Mouse (Mus musculus): Measurements from ENCODE around the gene Olfr970. TPM values are rescaled to one million over a fixed set of nuclear protein-coding genes. Genes with fewer than 3 reads are reported as not detected.
"Not testable (repeated sequence)": the region's sequence is repeated elsewhere in the genome, so short reads cannot be mapped to it uniquely, and the experiment has no call there.

The Olfr970 gene
- polyA plus RNA-seq (2016; fragmentation: Nextera tagmentation; extraction: Ambion mirVana), result not detected in 2 replicates

GRCm38 (mm10) chr9:39808560-39808959, at the start of gene Olfr970:
Olfr970 (plus strand) TSS chr9:39808860.
- no peak for ATAC-seq (ENCODE audit: insufficient number of reproducible peaks, low FRiP score)
- Histone ChIP-seq H3K9ac (no peak within 1 kb of the TSS), H3K9me3 (replicated peaks) (no peaks in the 10 kb centered on the region), H3K4me2 (no peak within 1 kb of the TSS), H3K4me3 (no peak within 1 kb of the TSS), H3K4me1 (replicated peaks) (no peaks in the 10 kb centered on the region), H3K36me3 (no peaks in the 10 kb centered on the region), H3K27ac (ENCODE audit: poor library complexity, severe bottlenecking) (no peak within 1 kb of the TSS), H3K27me3 (replicated peaks) (no peaks in the 10 kb centered on the region)
- WGBS, result 67% methylated on average over 4 of the region's 4 CpGs

DNA sequence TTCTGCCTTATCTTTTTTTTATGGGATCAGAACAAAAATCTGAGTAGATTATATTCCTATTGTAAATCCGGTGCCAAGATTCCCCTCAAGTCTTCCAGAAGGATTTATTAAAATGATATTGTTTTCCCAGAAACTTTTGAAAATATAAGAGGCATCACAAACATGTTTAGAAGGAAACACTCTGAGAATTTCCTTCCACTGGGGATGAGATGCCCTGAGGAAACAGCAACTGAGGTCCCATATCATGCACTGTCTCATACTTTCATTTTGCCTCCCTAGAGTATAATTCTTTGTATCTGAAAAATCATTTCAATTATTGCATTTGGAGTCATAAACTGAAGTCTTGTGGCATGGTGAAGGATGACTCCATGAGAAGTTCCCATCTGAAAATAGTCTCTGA, 25.5 kb upstream of the Olfr970 start, which contains the start of gene Olfr968:
TSS of gene Olfr968 (minus strand) at position 101 of the 400 bp plus-strand sequence.
- no peak within 1 kb of the TSS for H3K9ac ChIP-seq
- H3K27me3 ChIP-seq (replicated peaks), result no peaks in the 10 kb centered on the region
- H3K4me3 ChIP-seq, result no peak within 1 kb of the TSS
- H3K36me3 ChIP-seq, result no peaks in the 10 kb centered on the region
- no peaks in the 10 kb centered on the region for H3K9me3 ChIP-seq (replicated peaks)
- ATAC-seq (ENCODE audit: insufficient number of reproducible peaks, low FRiP score), result no peak
- no peak within 1 kb of the TSS for H3K27ac ChIP-seq (ENCODE audit: poor library complexity, severe bottlenecking)
- no peak within 1 kb of the TSS for H3K4me2 ChIP-seq
- H3K4me1 ChIP-seq (replicated peaks), result no peaks in the 10 kb centered on the region
- WGBS, result 60% methylated on average over 1 of the region's 1 CpGs

- no peak within 1 kb of the TSS for H3K9ac ChIP-seq
- WGBS, result 65% methylated on average over 2 of the region's 2 CpGs
- H3K4me2 ChIP-seq, result no peak within 1 kb of the TSS
- H3K27me3 ChIP-seq (replicated peaks), result no peaks in the 10 kb centered on the region
- no peak within 1 kb of the TSS for H3K27ac ChIP-seq (ENCODE audit: poor library complexity, severe bottlenecking)
- no peak for ATAC-seq (ENCODE audit: insufficient number of reproducible peaks, low FRiP score)
- H3K4me1 ChIP-seq (replicated peaks), result no peaks in the 10 kb centered on the region
- no peaks in the 10 kb centered on the region for H3K36me3 ChIP-seq
- no peaks in the 10 kb centered on the region for H3K9me3 ChIP-seq (replicated peaks)
- H3K4me3 ChIP-seq, result no peak within 1 kb of the TSS
These were observed 18.1 kb upstream of the Olfr970 start, which contains the start of gene Olfr969 for GRCm38 (mm10) chr9:39790558-39790957. Olfr969 (plus strand) TSS chr9:39790945.

GRCm38 (mm10) chr9:39836576-39836975, 27.9 kb downstream of the Olfr970 start, which contains the start of gene Olfr971:
Olfr971 (plus strand) TSS chr9:39836876.
- 77% methylated on average over 2 of the region's 2 CpGs for WGBS
- not testable (repeated sequence) for H3K4me1 ChIP-seq (replicated peaks); H3K9ac ChIP-seq; H3K27ac ChIP-seq (ENCODE audit: poor library complexity, severe bottlenecking); H3K4me2 ChIP-seq; H3K36me3 ChIP-seq; ATAC-seq (ENCODE audit: insufficient number of reproducible peaks, low FRiP score); H3K9me3 ChIP-seq (replicated peaks); H3K27me3 ChIP-seq (replicated peaks); H3K4me3 ChIP-seq

DNA sequence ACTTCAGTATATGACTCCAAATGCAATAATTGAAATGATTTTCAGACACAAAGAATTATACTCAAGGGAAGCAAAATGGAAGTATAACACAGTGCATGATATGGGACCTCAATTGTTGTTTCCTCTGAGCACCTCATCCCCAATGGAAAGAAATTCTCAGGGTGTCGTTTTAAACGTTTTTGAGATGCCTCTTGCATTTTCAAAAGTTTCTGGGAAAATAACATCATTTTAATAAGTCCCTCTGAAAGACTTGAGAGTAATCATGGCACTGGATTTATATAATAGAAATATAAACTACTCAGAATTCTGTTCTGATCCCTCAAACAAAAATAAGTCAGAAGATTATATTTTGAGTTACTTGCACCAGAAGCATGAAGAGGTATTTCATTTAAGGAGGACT, 57.5 kb downstream of the Olfr970 start, which contains the start of gene Olfr972:
TSS of gene Olfr972 (plus strand) at position 301 of the 400 bp plus-strand sequence.
- no peak for ATAC-seq (ENCODE audit: insufficient number of reproducible peaks, low FRiP score)
- H3K9me3 ChIP-seq (replicated peaks), result 0 out of 2 replicates have a peak, but pooled peaks cover 7% of the 10 kb centered on the region
- no peak within 1 kb of the TSS for H3K27ac ChIP-seq (ENCODE audit: poor library complexity, severe bottlenecking)
- no peak within 1 kb of the TSS for H3K9ac ChIP-seq
- 54% methylated on average over 2 of the region's 2 CpGs for WGBS
- no peaks in the 10 kb centered on the region for H3K4me1 ChIP-seq (replicated peaks)
- no peaks in the 10 kb centered on the region for H3K36me3 ChIP-seq
- no peak within 1 kb of the TSS for H3K4me2 ChIP-seq
- H3K27me3 ChIP-seq (replicated peaks), result no peaks in the 10 kb centered on the region
- no peak within 1 kb of the TSS for H3K4me3 ChIP-seq

Other genes starting within 250 kb of the Olfr970 start
- gene Olfr959, start 233.3 kb upstream of the Olfr970 start, polyA plus RNA-seq (2016; fragmentation: Nextera tagmentation; extraction: Ambion mirVana), result not detected in 2 replicates
- 11.0 and 11.4 TPM in 2 replicates for gene AW551984, start 204.5 kb upstream of the Olfr970 start, polyA plus RNA-seq (2016; fragmentation: Nextera tagmentation; extraction: Ambion mirVana)
- not detected in 2 replicates for gene Olfr148, start 198.2 kb upstream of the Olfr970 start, polyA plus RNA-seq (2016; fragmentation: Nextera tagmentation; extraction: Ambion mirVana)
- not detected in 2 replicates for gene Olfr960, start 187.5 kb upstream of the Olfr970 start, polyA plus RNA-seq (2016; fragmentation: Nextera tagmentation; extraction: Ambion mirVana)
- not detected in 2 replicates for gene Olfr961, start 163.8 kb upstream of the Olfr970 start, polyA plus RNA-seq (2016; fragmentation: Nextera tagmentation; extraction: Ambion mirVana)
- gene Olfr963, start 141.7 kb upstream of the Olfr970 start, polyA plus RNA-seq (2016; fragmentation: Nextera tagmentation; extraction: Ambion mirVana), result not detected in 2 replicates
- gene Olfr149, start 101.7 kb upstream of the Olfr970 start, polyA plus RNA-seq (2016; fragmentation: Nextera tagmentation; extraction: Ambion mirVana), result not detected in 2 replicates
- gene Olfr965, start 97.5 kb upstream of the Olfr970 start, polyA plus RNA-seq (2016; fragmentation: Nextera tagmentation; extraction: Ambion mirVana), result not detected in 2 replicates
- not detected in 2 replicates for gene Olfr150, start 77.9 kb upstream of the Olfr970 start, polyA plus RNA-seq (2016; fragmentation: Nextera tagmentation; extraction: Ambion mirVana)
- not detected in 2 replicates for gene Olfr967, start 62.6 kb upstream of the Olfr970 start, polyA plus RNA-seq (2016; fragmentation: Nextera tagmentation; extraction: Ambion mirVana)
- not detected in 2 replicates for gene Olfr968, start 25.6 kb upstream of the Olfr970 start, polyA plus RNA-seq (2016; fragmentation: Nextera tagmentation; extraction: Ambion mirVana)
- gene Olfr969, start 17.9 kb upstream of the Olfr970 start, polyA plus RNA-seq (2016; fragmentation: Nextera tagmentation; extraction: Ambion mirVana), result not detected in 2 replicates
- not detected in 2 replicates for gene Olfr971, start 28.0 kb downstream of the Olfr970 start, polyA plus RNA-seq (2016; fragmentation: Nextera tagmentation; extraction: Ambion mirVana)
- not detected in 2 replicates for gene Olfr972, start 57.6 kb downstream of the Olfr970 start, polyA plus RNA-seq (2016; fragmentation: Nextera tagmentation; extraction: Ambion mirVana)
- gene Olfr229, start 98.5 kb downstream of the Olfr970 start, polyA plus RNA-seq (2016; fragmentation: Nextera tagmentation; extraction: Ambion mirVana), result not detected in 2 replicates
- not detected in 2 replicates for gene Olfr974, start 128.6 kb downstream of the Olfr970 start, polyA plus RNA-seq (2016; fragmentation: Nextera tagmentation; extraction: Ambion mirVana)
- not detected in 2 replicates for gene Olfr975, start 143.2 kb downstream of the Olfr970 start, polyA plus RNA-seq (2016; fragmentation: Nextera tagmentation; extraction: Ambion mirVana)
- not detected in 2 replicates for gene Olfr976, start 152.3 kb downstream of the Olfr970 start, polyA plus RNA-seq (2016; fragmentation: Nextera tagmentation; extraction: Ambion mirVana)
- not detected in 2 replicates for gene Olfr978, start 183.3 kb downstream of the Olfr970 start, polyA plus RNA-seq (2016; fragmentation: Nextera tagmentation; extraction: Ambion mirVana)
- gene Olfr979, start 194.6 kb downstream of the Olfr970 start, polyA plus RNA-seq (2016; fragmentation: Nextera tagmentation; extraction: Ambion mirVana), result not detected in 2 replicates
- gene Olfr980, start 200.7 kb downstream of the Olfr970 start, polyA plus RNA-seq (2016; fragmentation: Nextera tagmentation; extraction: Ambion mirVana), result not detected in 2 replicates
- gene Olfr981, start 212.6 kb downstream of the Olfr970 start, polyA plus RNA-seq (2016; fragmentation: Nextera tagmentation; extraction: Ambion mirVana), result not detected in 2 replicates

Measured in heart, embryonic 12.5 days (tissue).